Mouse (Mus musculus): ENCODE data around the gene Ulk4. TPM values are rescaled to one million over a fixed set of nuclear protein-coding genes. Genes with fewer than 3 reads are reported as not detected.

Ulk4 gene
- polyA plus RNA-seq, 1 experiment = not detected

GRCm38 (mm10) chr9:121301041-121301920 lies 24.3 kb upstream of the Ulk4 start:
- Histone ChIP-seq H3K27me3 (replicated peaks) (peaks cover 27% of the 10 kb centered on the region), H3K4me1 (peaks cover 51% of the 10 kb centered on the region), H3K9me3 (no peaks in the 10 kb centered on the region), H3K36me3 (replicated peaks; ENCODE audit: low read length) (no peaks in the 10 kb centered on the region), H3K4me3 (replicated peaks) (peak overlapping the region; percentile 65)
- TF ChIP-seq FLI1 (IDR thresholded peaks at IDR 0.05; ENCODE audit: low read length) (no peak), GATA1 (IDR thresholded peaks at IDR 0.05; ENCODE audit: borderline replicate concordance, low read length) (no peak)

DNA sequence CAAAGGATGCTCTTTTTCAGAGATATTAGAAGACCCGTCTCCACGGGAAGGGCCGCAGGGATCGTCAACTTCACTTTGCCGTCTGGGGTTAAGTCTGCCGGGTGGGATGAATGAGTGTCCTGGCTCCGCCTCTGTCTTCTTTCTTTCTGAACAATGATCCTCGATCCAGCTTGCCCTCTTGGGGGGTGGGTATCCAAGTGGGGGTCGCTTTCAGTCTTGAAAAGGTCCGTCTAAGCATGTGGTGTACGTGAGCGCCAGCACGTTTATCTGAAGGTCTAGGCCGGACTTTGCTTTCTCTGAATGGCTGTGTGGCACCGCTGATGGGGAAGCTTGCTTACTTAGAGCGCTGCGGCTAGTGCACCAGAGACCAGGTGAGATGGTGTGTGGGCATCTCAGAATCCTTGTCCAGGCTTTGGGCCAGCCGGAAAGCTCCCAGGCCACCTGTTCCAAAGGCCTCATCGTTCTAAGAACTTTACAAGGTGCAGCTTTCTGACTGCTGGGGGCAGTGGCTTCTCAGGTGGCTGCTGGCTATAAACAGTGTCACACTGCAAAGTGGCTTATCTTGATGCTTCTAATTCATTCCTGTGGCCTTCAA lies 23.1 kb upstream of the Ulk4 start:
- no peaks in the 10 kb centered on the region for H3K36me3 ChIP-seq (replicated peaks; ENCODE audit: low read length)
- peaks cover 34% of the 10 kb centered on the region for H3K27me3 ChIP-seq (replicated peaks)
- H3K4me1 ChIP-seq = peaks cover 48% of the 10 kb centered on the region
- no peaks in the 10 kb centered on the region for H3K9me3 ChIP-seq
- H3K4me3 ChIP-seq (replicated peaks) = no peak overlapping the region
- TF ChIP-seq FLI1 (IDR thresholded peaks at IDR 0.05; ENCODE audit: low read length) (no peak), GATA1 (IDR thresholded peaks at IDR 0.05; ENCODE audit: borderline replicate concordance, low read length) (no peak)

GRCm38 (mm10) chr9:121299223-121299755 lies 22.3 kb upstream of the Ulk4 start:
- H3K4me3 ChIP-seq (replicated peaks) = no peak overlapping the region
- H3K4me1 ChIP-seq = peaks cover 48% of the 10 kb centered on the region
- peaks cover 42% of the 10 kb centered on the region for H3K27me3 ChIP-seq (replicated peaks)
- no peak for TF ChIP-seq FLI1 (IDR thresholded peaks at IDR 0.05; ENCODE audit: low read length)
- no peak for TF ChIP-seq GATA1 (IDR thresholded peaks at IDR 0.05; ENCODE audit: borderline replicate concordance, low read length)
- no peaks in the 10 kb centered on the region for H3K36me3 ChIP-seq (replicated peaks; ENCODE audit: low read length)
- no peaks in the 10 kb centered on the region for H3K9me3 ChIP-seq

GRCm38 (mm10) chr9:121298411-121299091 lies 21.6 kb upstream of the Ulk4 start:
- Histone ChIP-seq H3K4me3 (replicated peaks) (peak overlapping the region; percentile 92), H3K9me3 (no peaks in the 10 kb centered on the region), H3K36me3 (replicated peaks; ENCODE audit: low read length) (no peaks in the 10 kb centered on the region), H3K4me1 (peaks cover 41% of the 10 kb centered on the region), H3K27me3 (replicated peaks) (peaks cover 48% of the 10 kb centered on the region)
- TF ChIP-seq FLI1 (IDR thresholded peaks at IDR 0.05; ENCODE audit: low read length) = no peak
- TF ChIP-seq GATA1 (IDR thresholded peaks at IDR 0.05; ENCODE audit: borderline replicate concordance, low read length) = no peak

- no peak for TF ChIP-seq FLI1 (IDR thresholded peaks at IDR 0.05; ENCODE audit: low read length)
- TF ChIP-seq GATA1 (IDR thresholded peaks at IDR 0.05; ENCODE audit: borderline replicate concordance, low read length) = no peak
- H3K27me3 ChIP-seq (replicated peaks) = peaks cover 51% of the 10 kb centered on the region
- peaks cover 39% of the 10 kb centered on the region for H3K4me1 ChIP-seq
- peak overlapping the region; percentile 92 for H3K4me3 ChIP-seq (replicated peaks)
- H3K36me3 ChIP-seq (replicated peaks; ENCODE audit: low read length) = no peaks in the 10 kb centered on the region
- peaks cover 2% of the 10 kb centered on the region; the same call in 1 of the 2 replicates for H3K9me3 ChIP-seq
Observed at GRCm38 (mm10) chr9:121298065-121298398, 21.0 kb upstream of the Ulk4 start.

- H3K9me3 ChIP-seq = peaks cover 4% of the 10 kb centered on the region; the same call in 1 of the 2 replicates
- no peak for TF ChIP-seq GATA1 (IDR thresholded peaks at IDR 0.05; ENCODE audit: borderline replicate concordance, low read length)
- no peak for TF ChIP-seq FLI1 (IDR thresholded peaks at IDR 0.05; ENCODE audit: low read length)
- H3K4me3 ChIP-seq (replicated peaks) = peak within 1 kb of the TSS; percentile 92
- H3K4me1 ChIP-seq = peaks cover 39% of the 10 kb centered on the region
- no peaks in the 10 kb centered on the region for H3K36me3 ChIP-seq (replicated peaks; ENCODE audit: low read length)
- H3K27me3 ChIP-seq (replicated peaks) = peaks cover 55% of the 10 kb centered on the region
Observed at GRCm38 (mm10) chr9:121297171-121298064, 20.4 kb upstream of the Ulk4 start, which contains the start of gene Trak1. TSS of gene Trak1 (plus strand) at chr9:121297502.

- no peaks in the 10 kb centered on the region for H3K36me3 ChIP-seq (replicated peaks; ENCODE audit: low read length)
- peaks cover 18% of the 10 kb centered on the region for H3K9me3 ChIP-seq
- H3K4me1 ChIP-seq = peaks cover 30% of the 10 kb centered on the region
- TF ChIP-seq FLI1 (IDR thresholded peaks at IDR 0.05; ENCODE audit: low read length) = no peak
- no peak for TF ChIP-seq GATA1 (IDR thresholded peaks at IDR 0.05; ENCODE audit: borderline replicate concordance, low read length)
- H3K27me3 ChIP-seq (replicated peaks) = peaks cover 59% of the 10 kb centered on the region
- H3K4me3 ChIP-seq (replicated peaks) = no peak overlapping the region
Observed at GRCm38 (mm10) chr9:121295221-121295620, 18.2 kb upstream of the Ulk4 start.

DNA sequence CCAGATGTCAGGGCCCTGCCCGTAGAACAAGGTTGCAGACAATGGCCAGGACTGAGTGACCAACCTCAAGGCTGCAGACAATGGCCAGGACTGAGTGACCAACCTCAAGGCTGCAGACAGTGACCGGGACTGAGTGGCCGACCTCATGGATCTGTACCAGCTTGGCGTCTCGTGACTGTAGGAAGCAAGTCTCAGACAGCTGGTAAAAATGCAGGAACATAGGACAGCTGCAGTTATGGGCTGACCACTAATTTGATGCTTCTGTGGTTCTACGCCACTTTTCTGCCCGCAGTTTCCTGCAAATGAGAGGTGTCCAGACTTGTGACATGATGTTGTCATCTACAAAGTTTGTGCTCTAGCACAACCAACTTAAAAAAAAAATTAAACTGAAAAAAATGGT lies 16.2 kb upstream of the Ulk4 start:
- Histone ChIP-seq H3K4me3 (replicated peaks) (no peak overlapping the region), H3K9me3 (peaks cover 33% of the 10 kb centered on the region), H3K27me3 (replicated peaks) (peaks cover 53% of the 10 kb centered on the region), H3K4me1 (peaks cover 17% of the 10 kb centered on the region), H3K36me3 (replicated peaks; ENCODE audit: low read length) (no peaks in the 10 kb centered on the region)
- no peak for TF ChIP-seq FLI1 (IDR thresholded peaks at IDR 0.05; ENCODE audit: low read length)
- no peak for TF ChIP-seq GATA1 (IDR thresholded peaks at IDR 0.05; ENCODE audit: borderline replicate concordance, low read length)

GRCm38 (mm10) chr9:121291275-121291674 lies 14.3 kb upstream of the Ulk4 start:
- H3K4me1 ChIP-seq = peaks cover 13% of the 10 kb centered on the region
- peaks cover 33% of the 10 kb centered on the region for H3K9me3 ChIP-seq
- H3K27me3 ChIP-seq (replicated peaks) = peaks cover 43% of the 10 kb centered on the region
- H3K4me3 ChIP-seq (replicated peaks) = no peak overlapping the region
- TF ChIP-seq GATA1 (IDR thresholded peaks at IDR 0.05; ENCODE audit: borderline replicate concordance, low read length) (no peak), FLI1 (IDR thresholded peaks at IDR 0.05; ENCODE audit: low read length) (no peak)
- no peaks in the 10 kb centered on the region for H3K36me3 ChIP-seq (replicated peaks; ENCODE audit: low read length)

All from megakaryocyte, embryonic 14.5 days (primary cell).